Mouse (Mus musculus) heart, adult 2 months (tissue): Measurements from ENCODE around the gene Nr1i3.

ENCODE experiments used
- CTCF ChIP-seq: fragments of 200-600 bp; IDR thresholded peaks from 2 replicates; pipeline ENCODE4 v1.8.1; 2022; ENCODE audit warnings: antibody characterized with exemption, mild to moderate bottlenecking, moderate library complexity
- EP300 ChIP-seq: fragments of 200-500 bp; IDR thresholded peaks from 2 replicates; pipeline ENCODE4 v1.6.1; 2011; ENCODE audit warnings: low read depth, low read length, control low read depth; ENCODE audit not compliant: insufficient read depth
- POLR2A ChIP-seq: fragments of 200-500 bp; IDR thresholded peaks from 2 replicates; pipeline ENCODE4 v1.6.1; 2011; ENCODE audit warnings: mild to moderate bottlenecking, low read depth, low read length, control low read depth; ENCODE audit not compliant: insufficient read depth

GRCm38 (mm10) chr1:171260316-171260715, 46.5 kb downstream of the Nr1i3 start:
- no peak for TF ChIP-seq CTCF
- TF ChIP-seq POLR2A = no peak
- TF ChIP-seq EP300 = no peak
